ENCODE assay signal across 36 mouse cellular contexts in the genomic region with DNA sequence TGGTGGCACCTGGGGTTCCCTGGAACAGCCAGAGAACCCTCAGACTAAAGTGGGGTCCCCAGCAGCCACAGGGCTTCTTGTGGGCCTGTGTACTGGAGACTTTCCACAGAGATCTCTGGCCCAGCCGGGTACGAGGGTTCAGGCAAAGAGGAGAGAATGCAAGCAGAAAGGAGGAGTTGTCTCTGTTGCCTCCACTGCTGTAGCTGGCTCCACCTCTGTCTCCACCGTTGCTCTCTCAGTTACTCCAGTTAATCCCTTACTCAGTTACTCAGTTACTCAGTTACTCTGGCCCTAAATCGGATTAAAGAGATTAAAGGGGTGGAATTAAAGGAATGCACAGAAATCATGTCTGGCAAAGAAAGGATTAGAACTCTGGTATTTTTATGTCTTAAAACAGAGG. TPM values are rescaled to one million over a fixed set of nuclear protein-coding genes. Genes with fewer than 3 reads are reported as not detected.
DNase-seq lines count a peak whose midpoint lies in the region; ATAC-seq lines count a peak whose summit lies in the region.
"Had no signal": no experiment of that assay in that cellular context is flagged by ENCODE, and none has a peak within 500 bp of the region (broad histone marks: within the 10 kb centered on the region; RNA-seq: fewer than 3 reads in every experiment).

A gene (minus strand): TSS at position 223 of the 400 bp plus-strand sequence.

- no peaks in the 10 kb centered on the region for H3K9me3 ChIP-seq in kidney, embryonic 15.5 days (replicated peaks)
- H3K9me3 ChIP-seq: embryonic facial prominence, embryonic 12.5 days; embryonic facial prominence, embryonic 15.5 days; hindbrain, embryonic 12.5 days; hindbrain, embryonic 15.5 days had no signal

- peaks cover 8% of the 10 kb centered on the region; the same call in 1 of the 2 replicates for H3K27me3 ChIP-seq in kidney, embryonic 15.5 days
- H3K27me3 ChIP-seq: embryonic facial prominence, embryonic 12.5 days; embryonic facial prominence, embryonic 15.5 days; hindbrain, embryonic 15.5 days had no signal

- H3K27ac ChIP-seq in kidney, embryonic 15.5 days: no peak within 1 kb of the TSS
- H3K27ac ChIP-seq: embryonic facial prominence, embryonic 12.5 days; embryonic facial prominence, embryonic 15.5 days; gastrocnemius, adult 2 months; hindbrain, embryonic 12.5 days; hindbrain, embryonic 15.5 days had no signal

- no peaks in the 10 kb centered on the region for H3K4me1 ChIP-seq in kidney, embryonic 15.5 days
- H3K4me1 ChIP-seq: embryonic facial prominence, embryonic 12.5 days; embryonic facial prominence, embryonic 15.5 days; hindbrain, embryonic 12.5 days; hindbrain, embryonic 15.5 days had no signal

- DNase-seq in kidney, adult 18-20 months: peak; percentile 52
- DNase-seq in kidney, postnatal 10 days: no peak
- DNase-seq in kidney, adult 9 months: peak; percentile 85
- DNase-seq in kidney, postnatal 14 days: peak; percentile 15
- peak; percentile 59 to 63 for DNase-seq in kidney, postnatal 36 days
- DNase-seq: adrenal gland, adult 2 months; adrenal gland, postnatal 14 days; cerebellum, adult 11 months; cerebellum, adult 2 months; cerebellum, adult 9-11 months; cerebellum, postnatal 25 days; forebrain, postnatal 0 days; gastrocnemius, adult 2 months; gastrocnemius, postnatal 14 days; heart, adult 11 months had no signal

- ATAC-seq in kidney, embryonic 15.5 days (replicated peaks; ENCODE audit: low FRiP score): no peak
- no peak for ATAC-seq in megakaryocyte progenitor cell, adult 5-6 weeks (replicated peaks; ENCODE audit: poor library complexity)
- ATAC-seq: CD4-positive, CD25-positive, alpha-beta regulatory T cell, adult 4 months; forebrain, embryonic 14.5 days; forebrain, postnatal 0 days had no signal

- no peak within 1 kb of the TSS for H3K4me3 ChIP-seq in kidney, embryonic 15.5 days (replicated peaks)
- H3K4me3 ChIP-seq: embryonic facial prominence, embryonic 12.5 days; embryonic facial prominence, embryonic 15.5 days; erythroblast, embryonic 14.5 days; gastrocnemius, adult 2 months; hindbrain, embryonic 12.5 days; hindbrain, embryonic 15.5 days had no signal

- WGBS in kidney, embryonic 15.5 days: 69% methylated on average over 4 of the region's 4 CpGs

- H3K36me3 ChIP-seq in kidney, embryonic 15.5 days: no peaks in the 10 kb centered on the region
- H3K36me3 ChIP-seq: embryonic facial prominence, embryonic 12.5 days; embryonic facial prominence, embryonic 15.5 days; hindbrain, embryonic 12.5 days; hindbrain, embryonic 15.5 days had no signal

- H3K4me2 ChIP-seq in kidney, embryonic 15.5 days: no peak within 1 kb of the TSS
- H3K4me2 ChIP-seq: embryonic facial prominence, embryonic 12.5 days; embryonic facial prominence, embryonic 15.5 days; heart, embryonic 11.5 days; hindbrain, embryonic 12.5 days; hindbrain, embryonic 15.5 days had no signal

- no peak within 1 kb of the TSS for H3K9ac ChIP-seq in kidney, embryonic 15.5 days
- H3K9ac ChIP-seq: embryonic facial prominence, embryonic 12.5 days; embryonic facial prominence, embryonic 15.5 days; forebrain, postnatal 0 days; hindbrain, embryonic 12.5 days; hindbrain, embryonic 15.5 days had no signal

RNA-seq across cellular contexts. Expression of the gene that starts here (rescaled TPM):
- polyA plus RNA-seq in kidney, embryonic 15.5 days (2015; fragmentation: Nextera tagmentation; extraction: Ambion mirVana): 0.26 and 0.39 TPM in 2 replicates
- total RNA-seq in megakaryocyte progenitor cell, adult 5-6 weeks (2015): not detected in 2 replicates
- not detected in 2 replicates for total RNA-seq in megakaryocyte progenitor cell, adult 5-6 weeks (2017)
- total RNA-seq: adrenal gland, adult 2 months; adrenal gland, postnatal 14 days; adrenal gland, postnatal 4 days; common myeloid progenitor, adult 5-6 weeks; forebrain, postnatal 0 days; gastrocnemius, adult 2 months; gastrocnemius, postnatal 14 days; gastrocnemius, postnatal 4 days; heart, adult 8-10 months; heart, postnatal 25 days; hematopoietic stem cell, adult 5-6 weeks; MEL had no signal
- polyA plus RNA-seq: adrenal gland, adult 2 months; C2C12; CD4-positive, CD25-positive, alpha-beta regulatory T cell, adult 4 months; embryonic facial prominence, embryonic 12.5 days; embryonic facial prominence, embryonic 15.5 days; erythroblast, embryonic 14.5 days; frontal cortex, adult 2 months; heart, embryonic 11.5 days; heart, embryonic 14.5 days; heart, postnatal 0 days had no signal
